Mouse (Mus musculus): Measurements from ENCODE around the gene Trim7.
"Not testable (repeated sequence)": the region's sequence is repeated elsewhere in the genome, so short reads cannot be mapped to it uniquely, and the experiment has no call there.

Trim7 gene

GRCm38 (mm10) chr11:48872695-48873300, 46.9 kb downstream of the Trim7 start:
- no peaks in the 10 kb centered on the region for H3K36me3 ChIP-seq (ENCODE audit: insufficient read depth, low read length)
- no peak overlapping the region for H3K4me3 ChIP-seq (replicated peaks; ENCODE audit: low read length)
- no peaks in the 10 kb centered on the region for H3K9me3 ChIP-seq (ENCODE audit: low read length)
- TF ChIP-seq POU5F1 (IDR thresholded peaks at IDR 0.05; ENCODE audit: borderline replicate concordance, low read length) (no peak), NANOG (IDR thresholded peaks at IDR 0.05; ENCODE audit: borderline replicate concordance, low read length) (no peak), CTCF (conservative IDR thresholded peaks at IDR 0.05; ENCODE audit: low read length) (no peak)
- peaks cover 18% of the 10 kb centered on the region for H3K4me1 ChIP-seq (replicated peaks; ENCODE audit: low read depth, low read length)
- peaks cover 13% of the 10 kb centered on the region; the same call in 1 of the 2 replicates for H3K27me3 ChIP-seq (ENCODE audit: insufficient read depth, low read length)

DNA sequence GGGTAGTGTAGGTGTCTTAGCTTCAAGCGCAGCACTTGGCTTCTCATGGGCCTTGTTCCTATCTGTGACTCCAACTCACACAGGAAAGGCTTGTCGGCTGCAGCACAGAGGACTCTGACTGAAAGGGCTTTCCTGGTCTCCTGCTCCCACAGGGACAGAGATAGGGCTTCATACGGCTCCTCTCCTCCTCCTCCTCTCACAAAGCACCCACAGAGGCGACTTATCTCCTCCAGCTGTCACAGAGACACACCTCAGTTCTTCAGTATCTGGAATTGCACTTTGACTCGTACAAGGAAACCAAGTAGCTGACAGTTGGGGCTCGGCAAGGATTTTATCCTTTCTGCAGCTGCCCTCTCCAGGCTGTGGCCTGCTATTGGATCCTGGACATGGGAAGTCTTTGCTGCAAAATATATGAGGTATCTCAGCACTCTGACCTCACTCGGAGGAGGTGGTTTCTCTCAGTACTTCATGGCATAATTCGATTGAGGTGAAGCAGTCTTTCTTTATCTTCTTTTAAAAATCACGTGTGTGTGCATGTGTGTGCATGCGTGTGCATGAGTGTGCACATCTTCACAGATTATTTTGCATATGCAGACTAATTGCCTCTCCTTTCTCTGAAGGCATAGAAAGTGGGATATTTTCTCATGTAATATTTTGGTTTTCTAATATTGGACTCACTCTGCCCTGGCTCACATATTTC, 47.8 kb downstream of the Trim7 start:
- TF ChIP-seq POU5F1 (IDR thresholded peaks at IDR 0.05; ENCODE audit: borderline replicate concordance, low read length) (no peak), CTCF (conservative IDR thresholded peaks at IDR 0.05; ENCODE audit: low read length) (no peak)
- H3K36me3 ChIP-seq (ENCODE audit: insufficient read depth, low read length): no peaks in the 10 kb centered on the region
- H3K4me3 ChIP-seq (replicated peaks; ENCODE audit: low read length): no peak overlapping the region
- peaks cover 18% of the 10 kb centered on the region for H3K4me1 ChIP-seq (replicated peaks; ENCODE audit: low read depth, low read length)
- H3K27me3 ChIP-seq (ENCODE audit: insufficient read depth, low read length): peaks cover 13% of the 10 kb centered on the region; the same call in 1 of the 2 replicates
- no peaks in the 10 kb centered on the region for H3K9me3 ChIP-seq (ENCODE audit: low read length)

- H3K27me3 ChIP-seq (ENCODE audit: insufficient read depth, low read length): peaks cover 13% of the 10 kb centered on the region; the same call in 1 of the 2 replicates
- H3K4me1 ChIP-seq (replicated peaks; ENCODE audit: low read depth, low read length): peaks cover 18% of the 10 kb centered on the region
- no peak overlapping the region for H3K4me3 ChIP-seq (replicated peaks; ENCODE audit: low read length)
- no peaks in the 10 kb centered on the region for H3K9me3 ChIP-seq (ENCODE audit: low read length)
- TF ChIP-seq POU5F1 (IDR thresholded peaks at IDR 0.05; ENCODE audit: borderline replicate concordance, low read length) (no peak), CTCF (conservative IDR thresholded peaks at IDR 0.05; ENCODE audit: low read length) (peak; percentile 74)
- H3K36me3 ChIP-seq (ENCODE audit: insufficient read depth, low read length): no peaks in the 10 kb centered on the region
Measured at GRCm38 (mm10) chr11:48874465-48874864, 48.5 kb downstream of the Trim7 start.

DNA sequence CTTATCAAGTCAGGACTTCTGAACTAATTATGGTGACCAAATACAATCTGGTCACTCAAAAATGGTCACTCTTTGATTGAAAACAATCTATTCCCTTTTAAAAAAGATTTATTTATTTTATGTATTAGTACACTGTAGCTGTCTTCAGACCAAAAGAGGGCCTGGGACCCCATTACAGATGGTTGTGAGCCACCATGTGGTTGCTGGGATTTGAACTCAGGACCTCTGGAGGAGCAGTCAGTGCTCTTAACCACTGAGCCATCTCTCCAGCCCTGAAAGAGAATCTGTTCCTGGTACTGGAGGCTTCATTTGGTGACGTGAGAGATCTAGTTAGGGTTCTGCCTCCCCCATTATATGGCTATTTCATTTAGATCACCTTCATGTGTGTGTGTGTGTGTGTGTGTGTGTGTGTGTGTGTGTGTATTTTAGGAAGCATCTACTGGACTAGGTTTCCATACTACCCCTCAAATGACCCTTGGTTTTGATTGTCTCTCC, 49.5 kb downstream of the Trim7 start:
- not testable (repeated sequence) for H3K4me3 ChIP-seq (replicated peaks; ENCODE audit: low read length); H3K9me3 ChIP-seq (ENCODE audit: low read length); H3K36me3 ChIP-seq (ENCODE audit: insufficient read depth, low read length)
- peaks cover 18% of the 10 kb centered on the region for H3K4me1 ChIP-seq (replicated peaks; ENCODE audit: low read depth, low read length)
- H3K27me3 ChIP-seq (ENCODE audit: insufficient read depth, low read length): peaks cover 13% of the 10 kb centered on the region

GRCm38 (mm10) chr11:48876680-48877079, 50.7 kb downstream of the Trim7 start:
- H3K9me3 ChIP-seq (ENCODE audit: low read length): no peaks in the 10 kb centered on the region
- TF ChIP-seq POU5F1 (IDR thresholded peaks at IDR 0.05; ENCODE audit: borderline replicate concordance, low read length) (no peak), NANOG (IDR thresholded peaks at IDR 0.05; ENCODE audit: borderline replicate concordance, low read length) (no peak), CTCF (conservative IDR thresholded peaks at IDR 0.05; ENCODE audit: low read length) (no peak)

DNA sequence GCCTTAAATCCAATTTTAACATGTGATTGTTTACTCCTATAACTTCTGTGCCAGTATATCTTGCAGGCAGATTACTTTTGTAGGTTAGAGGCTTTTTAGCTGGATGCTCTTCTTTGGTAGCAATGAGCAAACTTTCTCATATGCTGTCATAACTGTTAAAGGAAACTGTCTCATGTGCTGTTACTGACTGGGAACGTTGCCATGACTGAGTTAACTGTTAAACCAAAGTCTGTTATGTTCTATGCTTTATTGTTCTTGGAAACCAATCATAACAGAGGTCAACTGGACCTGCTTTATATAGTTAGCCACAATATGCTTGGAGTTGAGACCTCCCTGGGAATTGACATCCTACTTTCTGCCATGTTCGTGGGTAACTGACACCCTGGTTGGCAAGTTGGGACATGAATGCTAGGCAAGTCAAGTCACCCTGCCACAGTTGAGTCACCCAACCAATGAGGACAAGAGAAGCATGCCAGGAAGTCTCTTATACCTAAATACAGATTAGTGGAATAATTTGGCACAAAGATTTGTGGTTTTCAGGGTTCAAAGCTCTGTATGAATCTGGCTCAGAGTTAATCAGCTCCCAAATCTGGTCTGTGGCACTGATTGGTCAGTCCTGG, 73.0 kb downstream of the Trim7 start:
- H3K9me3 ChIP-seq (ENCODE audit: low read length): no peaks in the 10 kb centered on the region
- TF ChIP-seq CTCF (conservative IDR thresholded peaks at IDR 0.05; ENCODE audit: low read length): no peak
- TF ChIP-seq NANOG (IDR thresholded peaks at IDR 0.05; ENCODE audit: borderline replicate concordance, low read length): no peak
- no peak for TF ChIP-seq POU5F1 (IDR thresholded peaks at IDR 0.05; ENCODE audit: borderline replicate concordance, low read length)
- H3K36me3 ChIP-seq (ENCODE audit: insufficient read depth, low read length): no peaks in the 10 kb centered on the region
- H3K4me1 ChIP-seq (replicated peaks; ENCODE audit: low read depth, low read length): no peaks in the 10 kb centered on the region
- no peak overlapping the region for H3K4me3 ChIP-seq (replicated peaks; ENCODE audit: low read length)
- no peaks in the 10 kb centered on the region for H3K27me3 ChIP-seq (ENCODE audit: insufficient read depth, low read length)

More at GRCm38 (mm10) chr11:48876680-48877079, 50.7 kb downstream of the Trim7 start:
- Histone ChIP-seq H3K36me3 (ENCODE audit: insufficient read depth, low read length) (no peaks in the 10 kb centered on the region), H3K27me3 (ENCODE audit: insufficient read depth, low read length) (peaks cover 17% of the 10 kb centered on the region), H3K4me3 (replicated peaks; ENCODE audit: low read length) (no peak overlapping the region), H3K4me1 (replicated peaks; ENCODE audit: low read depth, low read length) (peaks cover 5% of the 10 kb centered on the region)

DNA sequence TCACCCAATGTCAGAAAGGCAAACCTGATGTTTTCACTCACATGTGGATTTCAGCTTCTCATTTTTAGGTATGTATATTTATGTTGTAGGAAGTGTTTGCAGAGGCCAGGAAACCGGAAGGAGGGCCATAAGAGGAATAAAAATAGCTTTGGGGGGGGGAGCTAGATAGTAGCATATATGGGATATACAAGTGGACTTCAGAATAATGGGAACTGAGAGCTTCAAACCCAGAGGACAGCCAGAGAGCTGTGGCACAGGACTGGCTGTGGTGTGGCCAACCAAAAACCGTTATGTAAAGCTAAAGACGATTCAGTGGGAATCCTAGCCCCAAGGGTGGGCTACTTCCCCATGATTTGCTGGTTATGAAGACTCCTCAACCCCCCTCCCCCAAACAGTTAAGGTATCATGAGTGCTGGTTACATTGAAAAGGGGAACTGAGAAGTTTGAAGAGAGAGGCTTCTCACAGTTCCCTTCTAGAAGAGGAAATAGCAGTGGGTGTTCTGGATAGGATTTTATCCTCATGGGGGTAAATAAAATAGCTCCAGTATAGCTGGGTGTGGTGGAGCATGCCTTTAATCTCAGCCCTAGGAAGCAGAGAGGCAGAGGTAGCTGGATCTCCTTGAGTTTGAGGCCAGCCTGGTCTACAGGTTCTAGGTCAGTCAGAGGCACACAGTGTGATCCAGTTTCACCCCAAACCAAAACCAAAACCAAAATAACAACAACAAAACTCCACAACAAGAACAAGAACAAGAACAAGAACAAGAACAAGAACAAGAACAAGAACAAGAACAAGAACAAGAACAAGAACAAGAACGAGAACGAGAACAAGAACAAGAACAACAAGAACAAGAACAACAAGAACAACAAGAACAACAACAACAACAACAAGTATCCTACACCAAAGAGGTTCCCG, 75.0 kb downstream of the Trim7 start:
- H3K4me1 ChIP-seq (replicated peaks; ENCODE audit: low read depth, low read length); H3K9me3 ChIP-seq (ENCODE audit: low read length); H3K27me3 ChIP-seq (ENCODE audit: insufficient read depth, low read length); H3K4me3 ChIP-seq (replicated peaks; ENCODE audit: low read length); H3K36me3 ChIP-seq (ENCODE audit: insufficient read depth, low read length): not testable (repeated sequence)

DNA sequence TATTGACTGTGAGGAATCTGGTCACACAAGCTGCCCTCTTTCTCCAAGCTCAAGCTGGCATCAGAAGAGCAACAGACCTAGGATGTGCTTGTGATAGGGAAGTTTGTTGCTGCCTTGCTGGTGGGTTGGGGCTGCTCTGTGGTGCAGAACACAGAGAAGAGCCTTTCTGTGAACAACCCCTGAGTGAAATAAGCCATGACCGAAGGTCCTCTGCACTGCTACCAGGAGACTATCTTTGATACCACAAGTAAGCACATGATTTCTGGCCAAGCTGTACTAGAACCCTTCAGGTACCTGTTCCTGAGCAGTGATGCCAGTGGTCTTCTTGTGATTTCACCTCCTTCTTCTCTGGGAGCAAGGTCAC, 75.6 kb downstream of the Trim7 start:
- not testable (repeated sequence) for H3K36me3 ChIP-seq (ENCODE audit: insufficient read depth, low read length); H3K9me3 ChIP-seq (ENCODE audit: low read length); H3K4me1 ChIP-seq (replicated peaks; ENCODE audit: low read depth, low read length); H3K4me3 ChIP-seq (replicated peaks; ENCODE audit: low read length); H3K27me3 ChIP-seq (ENCODE audit: insufficient read depth, low read length)
